Mouse (Mus musculus) heart, adult 2 months (tissue): ENCODE measurements at regions not wholly inside any gene's neighbourhood (a gene's known extent, or its start where the extent isn't known, plus 50 kb on each side); places are given as distances from the start of the nearest gene placed in this dataset.

ENCODE experiments used
- CTCF ChIP-seq: fragments of 200-600 bp; IDR thresholded peaks from 2 replicates; pipeline ENCODE4 v1.8.1; 2022; ENCODE audit warnings: antibody characterized with exemption, mild to moderate bottlenecking, moderate library complexity
- EP300 ChIP-seq: fragments of 200-500 bp; IDR thresholded peaks from 2 replicates; pipeline ENCODE4 v1.6.1; 2011; ENCODE audit warnings: low read depth, low read length, control low read depth; ENCODE audit not compliant: insufficient read depth
- POLR2A ChIP-seq: fragments of 200-500 bp; IDR thresholded peaks from 2 replicates; pipeline ENCODE4 v1.6.1; 2011; ENCODE audit warnings: mild to moderate bottlenecking, low read depth, low read length, control low read depth; ENCODE audit not compliant: insufficient read depth

- TF ChIP-seq EP300 (no peak), POLR2A (no peak), CTCF (no peak)
Measured at GRCm38 (mm10) chr7:72538288-72538687, 231.9 kb upstream of the Mctp2 start.
